Mouse (Mus musculus): ENCODE results near the gene Adam12.

DNA sequence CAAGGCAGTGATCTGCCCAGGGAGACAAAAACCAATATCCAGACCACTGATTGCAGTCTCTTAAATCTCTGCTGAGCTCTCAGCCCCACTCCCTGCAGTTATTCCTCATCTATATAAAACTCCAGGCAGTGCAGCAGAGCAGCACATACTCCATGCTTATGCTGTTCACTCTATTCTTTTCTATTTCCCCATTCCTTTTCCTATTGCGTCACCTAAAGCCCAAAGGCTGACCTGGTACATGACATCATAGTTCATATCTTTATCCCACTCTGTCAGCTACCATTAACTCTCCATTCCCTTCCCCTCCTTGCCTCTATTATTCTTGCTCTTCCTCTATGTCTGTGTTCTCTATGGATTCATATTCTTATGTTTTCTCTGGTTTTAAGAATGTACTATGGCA is 246.3 kb downstream of the Adam12 start:
- TF ChIP-seq CTCF (IDR thresholded peaks at IDR 0.05; ENCODE audit: extremely low read depth, insufficient read length, insufficient replicate concordance, low read depth, low read length) (no peak), POLR2A (IDR thresholded peaks at IDR 0.05; ENCODE audit: low read depth, low read length) (no peak)
